Mouse (Mus musculus) CD4-positive, CD25-positive, alpha-beta regulatory T cell, adult 2 months (primary cell): ENCODE results near the gene Arhgap31.

Source experiments
- DNase-seq: peaks from one replicate; pipeline ENCODE4 v3.0.0-alpha.2; 2012; ENCODE audit warnings: low read depth, low spot score

Arhgap31 gene

GRCm38 (mm10) chr16:38652653-38653052 is 60.4 kb downstream of the Arhgap31 start:
- DNase-seq, result peak; percentile 7

GRCm38 (mm10) chr16:38651721-38652231 is 61.3 kb downstream of the Arhgap31 start:
- peak; percentile 17 for DNase-seq

- no peak for DNase-seq
Observed at GRCm38 (mm10) chr16:38651306-38651705, 61.8 kb downstream of the Arhgap31 start.

GRCm38 (mm10) chr16:38649431-38649827 is 63.6 kb downstream of the Arhgap31 start:
- DNase-seq, result no peak

- DNase-seq, result no peak
Observed at GRCm38 (mm10) chr16:38648783-38649430, 64.2 kb downstream of the Arhgap31 start.

GRCm38 (mm10) chr16:38648155-38648554 is 64.9 kb downstream of the Arhgap31 start:
- DNase-seq, result no peak

- no peak for DNase-seq
Observed at GRCm38 (mm10) chr16:38644455-38644854, 68.6 kb downstream of the Arhgap31 start.

GRCm38 (mm10) chr16:38637085-38637484 is 76.0 kb downstream of the Arhgap31 start:
- DNase-seq, result no peak

- DNase-seq, result peak; percentile 66
Observed at GRCm38 (mm10) chr16:38636682-38637081, 76.4 kb downstream of the Arhgap31 start.

GRCm38 (mm10) chr16:38635833-38636390 is 77.2 kb downstream of the Arhgap31 start:
- DNase-seq, result peak; percentile 58

GRCm38 (mm10) chr16:38632147-38632546 is 80.9 kb downstream of the Arhgap31 start:
- DNase-seq, result peak; percentile 88

- DNase-seq, result no peak
Observed at GRCm38 (mm10) chr16:38625811-38626369, 87.2 kb downstream of the Arhgap31 start.

GRCm38 (mm10) chr16:38625411-38625810 is 87.7 kb downstream of the Arhgap31 start:
- DNase-seq, result no peak

GRCm38 (mm10) chr16:38624303-38624702 is 88.8 kb downstream of the Arhgap31 start:
- DNase-seq, result no peak

GRCm38 (mm10) chr16:38622283-38622682 is 90.8 kb downstream of the Arhgap31 start:
- DNase-seq, result peak; percentile 66

GRCm38 (mm10) chr16:38620696-38621450 is 92.2 kb downstream of the Arhgap31 start:
- DNase-seq, result no peak

- peak; percentile 90 for DNase-seq
Observed at GRCm38 (mm10) chr16:38619054-38619453, 94.0 kb downstream of the Arhgap31 start.

GRCm38 (mm10) chr16:38617977-38618376 is 95.1 kb downstream of the Arhgap31 start:
- DNase-seq, result no peak

GRCm38 (mm10) chr16:38613646-38614045 is 99.4 kb downstream of the Arhgap31 start:
- no peak for DNase-seq

GRCm38 (mm10) chr16:38612646-38613045 is 100.4 kb downstream of the Arhgap31 start:
- no peak for DNase-seq

- DNase-seq, result no peak
Observed at GRCm38 (mm10) chr16:38609092-38609491, 104.0 kb downstream of the Arhgap31 start.

GRCm38 (mm10) chr16:38608687-38609086 is 104.4 kb downstream of the Arhgap31 start:
- no peak for DNase-seq
